Mouse (Mus musculus): ENCODE data around the gene Trib3.
"Not testable (repeated sequence)": the region's sequence is repeated elsewhere in the genome, so short reads cannot be mapped to it uniquely, and the experiment has no call there.

Gene Trib3

GRCm38 (mm10) chr2:152307186-152307585 is 36.6 kb downstream of the Trib3 start:
- DNase-seq, result no peak

GRCm38 (mm10) chr2:152305480-152305879 is 38.4 kb downstream of the Trib3 start:
- no peak for DNase-seq

DNA sequence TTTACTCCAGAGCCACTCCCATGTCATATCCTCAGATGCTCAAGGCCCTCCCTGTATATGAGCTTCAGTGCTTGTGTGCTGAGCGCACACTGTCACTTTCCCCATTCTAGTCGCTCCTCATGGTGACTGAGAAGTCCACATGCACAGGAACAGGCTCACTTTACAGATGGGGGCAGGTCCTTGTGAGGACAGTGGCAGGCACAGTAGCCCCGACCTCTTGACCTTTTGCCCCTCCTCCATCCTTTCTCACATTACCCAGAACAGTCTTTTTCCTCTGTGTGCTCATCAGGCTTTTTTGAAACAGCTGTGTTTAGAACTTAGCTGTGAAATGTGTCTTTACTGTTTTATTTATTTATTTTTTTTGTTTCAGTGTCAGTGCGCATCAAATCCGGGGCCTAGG is 40.1 kb downstream of the Trib3 start:
- DNase-seq, result no peak

- no peak for DNase-seq
These were observed 41.0 kb downstream of the Trib3 start for GRCm38 (mm10) chr2:152302862-152303261.

DNA sequence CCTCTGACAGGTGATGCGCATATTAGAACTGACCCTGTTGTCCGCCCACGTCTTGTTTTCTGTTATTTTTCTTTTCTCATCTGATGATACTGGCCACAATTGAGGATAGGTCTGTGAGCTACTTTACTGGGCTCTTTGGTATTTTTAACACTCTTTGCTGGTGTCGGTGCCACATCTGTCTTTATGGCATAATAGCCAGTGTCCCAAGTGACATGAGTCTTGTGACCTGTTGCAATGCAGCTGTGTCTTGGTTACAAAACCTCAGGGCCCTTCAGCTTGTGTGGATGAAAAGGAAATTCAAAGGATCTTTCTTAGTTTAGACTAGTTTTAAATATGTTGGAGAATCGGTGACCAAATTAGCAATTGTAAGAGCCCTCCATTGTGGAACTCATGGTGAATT is 49.3 kb downstream of the Trib3 start:
- no peak for DNase-seq

GRCm38 (mm10) chr2:152293727-152294475 is 49.9 kb downstream of the Trib3 start, which contains the start of gene Tbc1d20:
Gene Tbc1d20 (plus strand): TSS chr2:152293828.
- peak; percentile 88 to 92 for DNase-seq

- DNase-seq, result no peak
These were observed 50.6 kb downstream of the Trib3 start for GRCm38 (mm10) chr2:152293179-152293726.

GRCm38 (mm10) chr2:152292475-152292874 is 51.4 kb downstream of the Trib3 start:
- DNase-seq, result no peak

GRCm38 (mm10) chr2:152289623-152290022 is 54.2 kb downstream of the Trib3 start:
- DNase-seq, result not testable (repeated sequence)

DNA sequence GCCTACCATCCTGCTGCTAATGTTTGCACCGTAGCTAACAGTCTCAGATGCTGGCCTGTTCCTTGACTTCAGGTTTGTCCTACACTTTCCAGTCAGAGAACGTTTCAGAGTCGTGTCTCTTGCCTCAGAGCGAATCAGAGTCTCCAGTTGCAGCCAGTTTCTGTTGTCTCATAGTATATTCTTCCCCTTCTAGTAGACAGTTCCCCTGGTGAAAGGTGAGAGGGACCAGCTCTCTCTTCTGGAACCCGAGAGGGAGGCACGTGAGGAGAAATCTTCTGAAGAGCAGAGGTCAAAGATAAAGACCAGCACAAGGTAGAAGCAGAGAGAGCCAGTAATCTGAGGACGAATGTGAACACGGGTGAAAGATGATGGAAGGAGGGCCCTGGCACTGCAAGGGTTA is 55.8 kb downstream of the Trib3 start:
- DNase-seq, result no peak

GRCm38 (mm10) chr2:152287560-152287959 is 56.3 kb downstream of the Trib3 start:
- no peak for DNase-seq
